Mouse (Mus musculus) inflammation-experienced regulatory T-cells, adult 16 weeks (primary cell): ENCODE measurements around the gene Grhl3. TPM values are rescaled to one million over a fixed set of nuclear protein-coding genes. Genes with fewer than 3 reads are reported as not detected.

Source experiments
- polyA plus RNA-seq: library from polyadenylated mRNA; unstranded; fragments of 100-300 nt; shearing (Covaris generic); gene quantifications from one replicate; pipeline ENCODE4 v1.2.1, GENCODE M21; 2017

Gene Grhl3
- not detected for polyA plus RNA-seq

GRCm38 (mm10) chr4:135573251-135573808 is at the start of gene Grhl3:
TSS of gene Grhl3 (minus strand) at chr4:135573630.

GRCm38 (mm10) chr4:135494521-135495396 is 78.7 kb downstream of the Grhl3 start, which contains the start of the genes Stpg1 and Nipal3:
TSS of gene Stpg1 (plus strand) at chr4:135494790.
TSS of gene Nipal3 (minus strand) at chr4:135495038.

Other genes with a start within 250 kb of the Grhl3 start
- gene Srrm1, start 220.3 kb downstream of the Grhl3 start, polyA plus RNA-seq = 207 TPM
- gene Ncmap, start 175.4 kb downstream of the Grhl3 start, polyA plus RNA-seq = 89.7 TPM
- gene Rcan3, start 139.8 kb downstream of the Grhl3 start, polyA plus RNA-seq = 25.3 TPM
- not detected for gene Stpg1, start 78.8 kb downstream of the Grhl3 start, polyA plus RNA-seq
- gene Nipal3, start 78.6 kb downstream of the Grhl3 start, polyA plus RNA-seq = 16.0 TPM
- not detected for gene Ifnlr1, start 112.7 kb upstream of the Grhl3 start, polyA plus RNA-seq
- gene Il22ra1, start 154.5 kb upstream of the Grhl3 start, polyA plus RNA-seq = not detected
- not detected for gene Myom3, start 186.1 kb upstream of the Grhl3 start, polyA plus RNA-seq